Mouse (Mus musculus) CD8-positive naive resting alpha-beta T cell, adult 2 months (primary cell): ENCODE measurements around the gene Ipcef1.
A peak's percentile ranks its signal among the peaks of the same experiment; 100 is the strongest.
"Not testable (repeated sequence)": the region's sequence is repeated elsewhere in the genome, so short reads cannot be mapped to it uniquely, and the experiment has no call there.

Source experiments
- DNase-seq, 2 experiments: peaks; one replicate each; pipeline ENCODE4 v3.0.0; 2022; ENCODE audit warnings: low read depth in 2 of 2, low spot score in 2 of 2

Ipcef1 gene

DNA sequence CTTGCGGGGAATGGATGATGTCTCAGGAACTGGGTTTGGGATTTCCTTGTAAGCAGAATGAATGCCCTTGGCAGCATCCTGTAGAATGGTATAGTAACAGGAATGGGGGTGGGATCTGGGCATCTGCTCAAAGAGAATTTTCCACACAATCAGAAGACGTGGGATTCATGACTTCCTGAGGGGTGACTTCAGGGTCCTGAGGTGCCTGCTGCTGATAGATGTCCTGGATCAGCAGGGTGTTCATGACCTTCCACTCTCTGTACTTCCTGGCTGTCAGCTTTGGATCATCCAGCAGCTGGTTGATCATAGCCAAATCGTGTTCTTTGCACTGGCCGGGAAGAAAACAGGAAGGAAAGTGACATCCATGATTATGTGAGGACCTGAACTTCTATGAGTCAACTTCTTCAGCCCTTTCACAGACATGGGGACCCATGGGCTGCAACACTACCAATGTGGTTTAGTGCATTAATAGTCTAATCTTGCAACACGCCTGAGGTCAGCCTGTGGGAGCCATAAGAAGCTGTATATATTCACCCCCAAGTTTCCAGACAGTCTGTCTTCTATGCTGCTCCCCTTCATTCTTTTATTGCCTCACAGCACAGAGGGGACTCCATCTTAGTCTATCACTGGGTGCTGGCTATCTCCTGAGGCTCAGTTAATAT lies 161.8 kb downstream of the Ipcef1 start:
- no peak for DNase-seq

DNA sequence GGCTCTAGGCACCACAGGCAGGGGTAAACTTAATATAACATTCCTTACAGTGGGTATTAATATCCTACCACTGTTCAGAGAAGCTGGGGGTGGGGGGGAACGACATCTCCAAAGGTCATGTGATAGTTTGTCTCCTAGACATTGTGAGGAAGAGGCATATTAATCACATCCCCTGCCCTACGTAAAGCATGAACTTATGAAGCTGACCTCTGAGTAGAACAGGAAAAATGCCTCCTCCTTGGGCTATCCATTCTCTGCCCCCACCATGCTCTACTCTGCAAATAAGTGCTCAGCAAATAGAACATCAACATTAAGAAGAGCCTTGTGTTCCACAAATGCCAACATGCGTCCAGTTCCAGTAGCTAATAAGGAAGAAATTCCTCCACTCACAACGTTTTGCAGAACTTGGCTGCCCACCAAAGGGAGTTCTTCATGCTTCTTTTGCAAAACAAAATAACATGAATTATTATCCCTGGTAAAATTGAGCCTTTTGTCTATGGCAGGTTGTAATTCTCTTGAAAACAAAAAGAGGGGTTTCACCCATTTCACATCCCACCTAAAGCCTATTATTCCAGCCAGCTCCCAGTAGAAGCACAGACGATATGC lies 162.5 kb downstream of the Ipcef1 start:
- DNase-seq = no peak

DNA sequence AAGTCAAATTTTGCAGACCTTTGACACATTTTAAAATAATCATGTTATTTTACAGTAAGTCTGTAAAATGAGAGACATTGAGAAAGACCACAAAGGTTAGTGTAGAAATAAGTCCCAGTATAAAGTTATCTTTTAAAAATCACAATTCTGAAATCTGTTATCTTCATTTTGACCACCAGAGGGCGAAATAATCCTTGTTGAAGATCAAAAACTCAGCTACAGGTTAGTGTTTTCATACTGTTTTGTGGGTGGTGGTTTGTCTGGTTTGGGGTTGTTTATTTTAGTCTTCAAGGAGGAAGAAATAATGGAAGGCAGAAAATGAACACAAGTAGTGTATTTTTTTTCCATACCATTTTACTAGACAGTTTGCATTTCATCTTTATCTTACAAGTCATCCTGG lies 166.8 kb downstream of the Ipcef1 start:
- DNase-seq = peak; percentile 11 to 31

DNA sequence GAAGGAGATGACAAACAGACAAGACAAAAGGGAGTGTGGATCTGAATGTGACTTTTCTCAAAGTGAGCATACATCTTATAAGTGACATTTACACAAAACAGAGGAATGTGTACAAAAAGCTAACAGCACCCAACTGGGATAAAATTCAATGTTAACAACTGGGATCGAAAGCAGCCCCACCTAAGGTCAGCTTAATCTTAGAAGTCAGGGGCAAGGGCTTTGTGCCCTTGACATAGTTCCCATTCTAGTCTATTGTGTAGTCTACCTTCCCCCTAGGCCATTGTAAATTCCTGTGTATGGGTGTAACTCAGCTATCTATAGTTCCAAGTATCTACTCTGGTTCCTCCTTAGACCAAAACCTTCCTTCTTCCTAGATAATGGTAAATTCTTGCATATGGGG lies 170.2 kb downstream of the Ipcef1 start:
- DNase-seq = not testable (repeated sequence)

DNA sequence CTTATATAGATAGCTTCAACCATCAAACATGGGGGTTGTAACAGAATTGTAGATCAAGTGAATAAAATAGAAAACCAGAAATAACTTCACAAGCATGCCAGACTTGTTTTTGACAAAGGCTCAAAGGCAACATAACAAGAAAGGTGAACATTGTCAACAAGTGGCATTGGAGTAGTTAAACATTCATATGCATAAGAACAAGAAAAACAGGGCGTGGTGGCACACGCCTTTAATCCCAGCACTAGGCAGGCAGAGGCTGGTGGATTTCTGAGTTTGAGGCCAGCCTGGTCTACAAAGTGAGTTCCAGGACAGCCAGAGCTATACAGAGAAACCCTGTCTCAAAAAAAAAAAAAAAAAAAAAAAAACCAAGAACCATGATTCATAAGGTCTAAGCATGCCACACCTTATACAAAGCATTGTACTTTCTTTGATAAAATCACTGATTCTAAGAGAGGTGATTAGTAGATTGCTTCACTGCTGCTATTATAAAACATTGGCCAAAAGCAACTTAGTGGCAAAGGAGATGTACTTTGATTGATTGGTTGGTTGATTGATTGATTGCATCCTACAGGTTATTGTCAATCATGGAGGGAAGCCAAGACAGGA lies 173.9 kb downstream of the Ipcef1 start:
- no peak for DNase-seq

DNA sequence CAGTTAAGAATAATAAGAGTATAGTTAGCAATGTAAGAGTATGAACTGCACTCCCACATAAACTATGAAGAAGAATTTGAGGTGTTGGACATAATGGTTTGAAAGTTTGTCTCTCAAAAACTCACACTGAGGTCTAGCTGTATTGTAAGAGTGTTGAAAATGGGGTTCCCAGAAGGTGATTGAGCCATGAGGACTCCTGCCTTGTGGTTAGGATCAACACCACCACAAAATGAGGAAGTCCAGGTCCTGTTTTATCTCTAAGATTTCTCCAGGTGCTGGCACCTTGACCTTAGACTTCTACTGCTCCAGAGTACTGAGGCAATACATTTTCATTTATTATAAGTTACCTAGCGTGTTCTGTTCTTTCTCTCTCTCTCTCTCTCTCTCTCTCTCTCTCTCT lies 178.4 kb downstream of the Ipcef1 start:
- DNase-seq = no peak

DNA sequence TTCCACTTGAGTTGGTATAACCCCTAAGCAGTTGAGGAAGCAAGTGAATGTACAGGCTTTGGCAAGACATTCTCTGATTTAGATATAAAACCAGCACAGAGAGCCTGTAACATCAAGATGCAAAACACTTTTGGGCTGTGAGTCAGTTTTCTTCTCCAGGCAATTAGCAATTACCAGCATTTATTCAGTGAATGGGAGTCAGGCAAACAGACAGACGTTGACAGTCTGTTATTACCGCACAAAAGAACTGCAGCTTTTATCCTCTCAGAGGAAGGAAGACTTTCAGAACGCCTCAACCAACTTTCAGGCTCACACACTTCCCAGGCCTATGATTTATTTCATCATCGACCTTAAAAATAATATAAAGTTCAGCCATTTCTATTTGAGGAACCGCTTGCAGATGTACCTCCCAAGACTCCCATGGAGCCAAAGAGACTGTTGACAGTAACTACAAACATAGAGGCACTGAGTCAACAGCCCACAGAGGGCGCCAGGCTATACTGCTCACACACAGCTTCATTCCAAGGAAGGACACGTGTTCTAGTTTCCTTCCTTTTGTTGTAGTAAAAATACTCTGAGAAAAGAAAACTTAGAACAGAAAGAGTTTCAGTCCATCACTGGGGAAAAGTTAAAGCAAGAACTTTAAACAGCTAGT lies 180.7 kb downstream of the Ipcef1 start:
- no peak for DNase-seq

DNA sequence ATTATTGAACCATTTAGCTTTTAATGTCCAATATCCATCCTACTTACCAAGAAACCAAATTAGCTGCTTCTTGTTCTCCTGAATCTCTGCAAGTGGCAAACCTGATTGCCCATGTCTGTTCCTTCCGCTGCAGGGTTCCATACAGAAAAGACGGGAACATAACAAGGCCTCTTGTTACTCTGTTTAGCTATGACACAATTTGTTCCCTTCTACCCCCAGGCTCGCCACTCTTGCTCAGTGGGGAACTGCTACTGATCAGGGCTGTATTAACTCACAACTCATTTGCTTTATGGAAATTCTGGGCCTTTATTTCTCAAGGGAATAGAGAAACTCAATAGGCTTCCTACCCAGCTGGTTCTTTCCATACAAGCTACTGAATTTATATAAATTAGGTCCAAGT lies 196.5 kb downstream of the Ipcef1 start:
- no peak for DNase-seq

DNA sequence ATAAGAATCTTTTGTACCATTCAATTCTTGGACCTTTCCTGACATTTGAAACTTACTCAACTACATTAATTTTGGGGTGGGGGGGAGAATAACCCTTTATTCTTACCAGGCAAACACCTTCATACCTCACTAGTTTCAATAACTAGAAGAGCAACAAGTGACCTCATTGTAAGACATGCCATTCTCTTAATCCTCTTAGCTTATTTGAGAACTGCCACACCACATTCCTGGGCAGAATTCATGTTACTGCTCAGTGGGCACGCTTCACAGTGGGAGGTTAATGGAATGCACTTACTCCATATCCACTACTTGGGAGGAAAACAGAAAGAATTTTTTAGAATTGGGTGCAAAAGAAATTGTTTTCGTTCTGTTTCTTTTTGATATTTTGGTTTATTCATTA lies 203.4 kb downstream of the Ipcef1 start:
- DNase-seq = no peak

DNA sequence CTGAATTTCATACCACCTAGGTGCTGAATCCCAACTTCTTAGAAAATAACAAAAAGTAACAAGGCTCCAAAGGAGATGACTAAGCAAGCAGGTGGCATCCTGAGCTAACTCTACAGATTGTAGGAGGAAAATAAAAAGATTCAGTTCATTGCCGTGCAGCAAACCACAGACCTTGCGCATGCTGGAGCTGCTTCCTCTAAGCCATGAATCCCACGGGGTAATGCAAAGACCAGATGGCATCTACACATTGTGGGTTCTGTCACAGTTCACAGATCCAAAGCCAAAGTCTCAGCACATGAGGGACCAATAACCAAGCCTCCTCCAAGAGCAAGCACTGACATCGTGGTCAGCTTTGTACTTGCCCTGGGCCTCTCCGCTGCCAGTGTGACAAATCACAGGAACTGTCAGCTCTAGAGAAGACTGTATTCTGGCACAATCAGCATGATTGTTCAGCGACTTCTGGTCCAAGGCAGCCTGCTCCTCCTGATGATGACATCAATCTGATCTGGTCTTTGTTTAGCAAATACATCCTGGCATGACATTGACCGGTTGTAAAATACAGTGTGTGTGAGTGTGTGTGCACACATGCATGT lies 204.0 kb downstream of the Ipcef1 start:
- no peak for DNase-seq

DNA sequence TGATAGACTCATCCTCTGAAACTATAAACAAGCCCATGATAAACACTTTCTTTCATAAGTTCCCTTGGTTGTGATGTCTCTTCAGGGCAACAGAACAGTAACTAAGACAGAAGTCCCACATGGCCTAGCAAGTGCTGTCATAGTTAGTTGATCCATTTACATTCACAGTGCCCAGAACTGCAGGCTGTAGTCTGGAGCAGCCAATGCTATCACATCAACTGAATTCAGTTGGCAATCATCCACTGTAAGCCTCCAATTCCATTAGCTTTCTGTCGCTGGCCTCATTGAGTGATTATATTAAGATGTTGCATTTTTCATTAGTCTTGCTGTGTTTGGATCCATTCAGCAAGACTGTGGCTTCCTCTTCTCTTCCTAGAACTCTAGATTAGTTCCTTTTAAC lies 206.0 kb downstream of the Ipcef1 start:
- DNase-seq = no peak

DNA sequence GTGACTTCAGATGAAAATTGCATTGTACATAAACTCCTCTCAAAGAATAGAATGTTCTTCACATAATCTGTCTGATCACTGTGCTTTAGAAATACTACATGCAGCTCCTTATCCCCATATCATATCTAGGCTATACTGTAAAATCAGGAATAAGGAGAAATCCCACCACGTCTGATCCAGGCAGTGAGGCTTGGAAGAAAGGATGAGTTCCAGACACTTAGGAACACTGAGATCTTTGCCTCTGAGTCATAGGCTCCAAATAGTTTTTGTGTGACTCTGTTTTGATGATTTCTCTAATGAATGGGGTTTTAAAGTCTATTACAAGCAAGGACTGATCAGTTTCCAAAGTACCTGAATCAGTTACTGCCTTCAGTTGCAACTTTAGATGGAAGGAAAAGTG lies 210.1 kb downstream of the Ipcef1 start:
- DNase-seq = no peak
